Mouse (Mus musculus): ENCODE data around the gene U2af2.
A peak's percentile ranks its signal among the peaks of the same experiment; 100 is the strongest.

The U2af2 gene

DNA sequence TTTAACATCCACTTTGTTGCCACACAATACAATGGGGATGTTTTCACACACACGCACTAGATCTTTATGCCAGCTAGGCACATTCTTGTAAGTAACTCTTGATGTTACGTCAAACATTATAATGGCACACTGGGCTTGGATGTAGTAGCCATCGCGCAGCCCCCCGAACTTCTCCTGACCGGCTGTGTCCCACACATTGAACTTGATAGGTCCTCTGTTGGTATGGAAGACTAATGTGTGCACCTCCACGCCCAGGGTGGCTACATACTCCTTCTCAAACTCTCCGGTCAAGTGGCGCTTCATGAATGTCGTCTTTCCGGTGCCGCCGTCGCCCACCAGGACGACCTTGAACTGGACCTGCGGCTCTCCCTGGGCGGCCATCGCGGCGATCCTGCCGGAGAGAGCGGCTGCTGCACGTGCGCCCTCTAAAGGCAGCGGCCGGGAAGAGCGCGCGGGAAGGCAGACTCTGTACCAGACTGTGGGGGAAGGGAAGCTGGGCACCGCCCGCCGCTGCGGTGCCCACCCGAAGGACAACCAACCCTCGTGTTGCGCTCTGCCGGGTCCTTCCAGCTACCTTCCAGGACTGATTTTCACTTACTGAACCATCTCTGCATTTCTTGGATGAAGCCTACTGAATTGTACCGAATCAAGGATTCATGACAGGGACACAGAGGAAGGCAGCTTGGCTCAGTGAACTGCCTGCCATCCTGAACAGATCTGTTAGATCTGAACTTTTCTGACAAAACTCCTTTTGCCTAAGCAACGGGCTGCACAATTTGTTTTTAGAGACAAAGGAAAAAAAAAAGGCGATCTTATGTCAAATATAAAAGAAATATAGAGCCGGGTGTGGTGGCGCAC is 63.8 kb downstream of the U2af2 start, which contains the start of gene Rasl2-9:
Gene Rasl2-9, minus strand, starts transcription at position 402 of the 858 bp plus-strand sequence.
- DNase-seq, result peak; percentile 51
